Mouse (Mus musculus): ENCODE data around the gene Smok3b. TPM values are rescaled to one million over a fixed set of nuclear protein-coding genes. Genes with fewer than 3 reads are reported as not detected.

Gene Smok3b
- polyA plus RNA-seq (2015; fragmentation: Nextera tagmentation; extraction: Ambion mirVana): not detected in 2 replicates

DNA sequence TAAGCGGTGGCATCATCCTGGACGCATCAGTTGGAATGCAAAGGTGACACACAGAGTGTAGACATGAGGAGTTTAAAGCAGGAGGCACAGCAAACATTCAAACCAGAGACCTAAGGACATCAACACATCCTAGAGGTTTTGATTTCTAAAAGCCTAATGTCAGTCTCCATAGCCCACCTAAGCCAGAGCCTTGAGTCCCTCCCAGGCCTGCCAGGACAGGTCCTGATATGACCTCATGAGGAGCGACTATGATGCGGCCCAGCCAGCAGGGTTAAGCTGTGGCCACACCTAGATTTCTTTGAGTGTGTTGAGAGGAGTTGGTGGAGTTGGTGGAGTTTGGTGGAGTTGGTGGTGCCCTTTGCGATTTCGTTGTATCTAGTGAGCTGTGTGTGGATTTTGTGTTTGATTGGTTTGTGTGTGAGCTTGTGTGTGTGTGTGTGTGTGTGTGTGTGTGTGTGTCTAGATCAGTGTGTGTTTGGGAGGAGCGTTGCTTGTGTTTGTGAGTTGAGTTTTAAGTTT, at the start of gene Smok3b, which contains the start of gene Smok3a:
Gene Smok3b (plus strand): TSS at position 469 of the 519 bp plus-strand sequence.
Gene Smok3a (plus strand): TSS at position 301 of the 519 bp plus-strand sequence.

DNA sequence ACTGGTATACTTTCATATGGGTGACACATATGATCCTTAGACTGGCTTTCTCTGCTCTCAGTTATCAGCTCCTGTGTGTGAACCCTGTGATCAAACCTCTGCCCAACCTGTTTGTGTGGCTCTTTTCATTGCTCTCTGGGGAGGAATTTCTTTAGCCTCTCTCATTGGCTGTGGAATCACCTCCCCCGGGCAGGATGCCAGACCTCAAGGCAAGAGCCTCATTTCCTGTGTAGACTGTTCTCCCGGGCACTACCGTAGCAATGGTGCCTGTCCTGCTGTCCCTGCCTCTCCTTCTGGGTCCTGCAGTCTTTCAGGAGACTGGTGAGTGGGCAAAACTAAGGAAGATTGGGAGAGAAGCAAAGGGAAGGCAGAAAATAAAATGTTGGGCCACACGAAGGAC, 39.9 kb upstream of the Smok3b start, which contains the start of gene Azgp1:
Gene Azgp1 (plus strand): TSS at position 221 of the 400 bp plus-strand sequence.

DNA sequence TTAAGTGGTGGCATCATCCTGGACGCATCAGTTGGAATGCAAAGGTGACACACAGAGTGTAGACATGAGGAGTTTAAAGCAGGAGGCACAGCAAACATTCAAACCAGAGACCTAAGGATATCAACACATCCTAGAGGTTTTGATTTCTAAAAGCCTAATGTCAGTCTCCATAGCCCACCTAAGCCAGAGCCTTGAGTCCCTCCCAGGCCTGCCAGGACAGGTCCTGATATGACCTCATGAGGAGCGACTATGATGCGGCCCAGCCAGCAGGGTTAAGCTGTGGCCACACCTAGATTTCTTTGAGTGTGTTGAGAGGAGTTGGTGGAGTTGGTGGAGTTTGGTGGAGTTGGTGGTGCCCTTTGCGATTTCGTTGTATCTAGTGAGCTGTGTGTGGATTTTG, 31.7 kb downstream of the Smok3b start, which contains the start of gene Smok3c:
Gene Smok3c (plus strand): TSS at position 301 of the 400 bp plus-strand sequence.

DNA sequence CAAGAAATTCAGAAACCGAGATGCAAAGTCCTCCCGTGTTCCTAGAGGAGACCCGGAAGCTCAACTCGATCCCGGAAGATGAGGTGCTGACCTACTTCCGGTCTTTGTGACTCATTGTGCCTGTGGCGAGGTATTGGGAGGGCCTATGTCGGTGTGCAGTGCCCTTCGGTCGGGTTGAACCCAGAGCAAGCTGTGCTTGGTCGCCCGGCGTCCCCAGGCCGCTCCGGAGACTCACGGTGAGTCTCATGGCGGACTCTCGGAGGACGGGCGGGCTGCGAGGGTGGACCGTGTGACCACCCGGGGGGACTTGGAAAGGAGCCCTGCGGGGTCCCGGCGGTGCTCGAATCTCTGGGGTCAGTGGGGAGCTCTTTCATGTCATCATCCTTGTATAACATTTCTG, 63.8 kb downstream of the Smok3b start, which contains the start of gene Zkscan1:
Gene Zkscan1 (plus strand): TSS at position 89 of the 400 bp plus-strand sequence.

Other genes with a start within 250 kb of the Smok3b start
- 28.5 and 28.7 TPM in 2 replicates for gene Ppp1r35, start 242.6 kb upstream of the Smok3b start, polyA plus RNA-seq (2015; fragmentation: Nextera tagmentation; extraction: Ambion mirVana)
- gene Mepce, start 233.8 kb upstream of the Smok3b start, polyA plus RNA-seq (2015; fragmentation: Nextera tagmentation; extraction: Ambion mirVana): 8.4 and 9.4 TPM in 2 replicates
- 5.6 and 7.4 TPM in 2 replicates for gene Zcwpw1, start 233.6 kb upstream of the Smok3b start, polyA plus RNA-seq (2015; fragmentation: Nextera tagmentation; extraction: Ambion mirVana)
- gene Pilra, start 185.1 kb upstream of the Smok3b start, polyA plus RNA-seq (2015; fragmentation: Nextera tagmentation; extraction: Ambion mirVana): 16.8 and 27.1 TPM in 2 replicates
- 17.8 and 27.4 TPM in 2 replicates for gene Pilrb1, start 163.3 kb upstream of the Smok3b start, polyA plus RNA-seq (2015; fragmentation: Nextera tagmentation; extraction: Ambion mirVana)
- gene Pilrb2, start 149.6 kb upstream of the Smok3b start, polyA plus RNA-seq (2015; fragmentation: Nextera tagmentation; extraction: Ambion mirVana): 25.5 and 39.0 TPM in 2 replicates
- 0.18 and 0.27 TPM in 2 replicates for gene Cyp3a13, start 99.8 kb upstream of the Smok3b start, polyA plus RNA-seq (2015; fragmentation: Nextera tagmentation; extraction: Ambion mirVana)
- gene Gjc3, start 58.3 kb upstream of the Smok3b start, polyA plus RNA-seq (2015; fragmentation: Nextera tagmentation; extraction: Ambion mirVana): 0.04 TPM in 1 of 2 replicates, not detected in the other
- gene Azgp1, start 39.9 kb upstream of the Smok3b start, polyA plus RNA-seq (2015; fragmentation: Nextera tagmentation; extraction: Ambion mirVana): 0.46 TPM in 1 of 2 replicates, not detected in the other
- not detected in 2 replicates for gene Smok3a, start 168 bp upstream of the Smok3b start, polyA plus RNA-seq (2015; fragmentation: Nextera tagmentation; extraction: Ambion mirVana)
- gene Smok3c, start 31.8 kb downstream of the Smok3b start, polyA plus RNA-seq (2015; fragmentation: Nextera tagmentation; extraction: Ambion mirVana): not detected in 2 replicates
- 4.9 and 5.4 TPM in 2 replicates for gene Zkscan1, start 63.7 kb downstream of the Smok3b start, polyA plus RNA-seq (2015; fragmentation: Nextera tagmentation; extraction: Ambion mirVana)
- 14.2 and 17.9 TPM in 2 replicates for gene Zscan21, start 95.5 kb downstream of the Smok3b start, polyA plus RNA-seq (2015; fragmentation: Nextera tagmentation; extraction: Ambion mirVana)
- gene Zfp113, start 134.3 kb downstream of the Smok3b start, polyA plus RNA-seq (2015; fragmentation: Nextera tagmentation; extraction: Ambion mirVana): 6.2 and 7.3 TPM in 2 replicates
- gene Cops6, start 139.6 kb downstream of the Smok3b start, polyA plus RNA-seq (2015; fragmentation: Nextera tagmentation; extraction: Ambion mirVana): 124 and 131 TPM in 2 replicates
- gene Ap4m1, start 150.6 kb downstream of the Smok3b start, polyA plus RNA-seq (2015; fragmentation: Nextera tagmentation; extraction: Ambion mirVana): 9.1 and 9.7 TPM in 2 replicates
- 197 and 222 TPM in 2 replicates for gene Mcm7, start 151.0 kb downstream of the Smok3b start, polyA plus RNA-seq (2015; fragmentation: Nextera tagmentation; extraction: Ambion mirVana)
- 35.1 and 35.4 TPM in 2 replicates for gene Taf6, start 166.0 kb downstream of the Smok3b start, polyA plus RNA-seq (2015; fragmentation: Nextera tagmentation; extraction: Ambion mirVana)
- 20.0 and 20.2 TPM in 2 replicates for gene Cnpy4, start 166.1 kb downstream of the Smok3b start, polyA plus RNA-seq (2015; fragmentation: Nextera tagmentation; extraction: Ambion mirVana)
- 6.0 and 7.3 TPM in 2 replicates for gene Mblac1, start 172.9 kb downstream of the Smok3b start, polyA plus RNA-seq (2015; fragmentation: Nextera tagmentation; extraction: Ambion mirVana)
- gene Nxpe5, start 204.5 kb downstream of the Smok3b start, polyA plus RNA-seq (2015; fragmentation: Nextera tagmentation; extraction: Ambion mirVana): 1.1 and 1.6 TPM in 2 replicates
- 59.8 and 75.8 TPM in 2 replicates for gene Lamtor4, start 234.1 kb downstream of the Smok3b start, polyA plus RNA-seq (2015; fragmentation: Nextera tagmentation; extraction: Ambion mirVana)
- gene BC037034, start 242.6 kb downstream of the Smok3b start, polyA plus RNA-seq (2015; fragmentation: Nextera tagmentation; extraction: Ambion mirVana): 8.0 and 8.6 TPM in 2 replicates